Mouse (Mus musculus) heart, adult 8-10 months (tissue): ENCODE data around the gene Efnb3. TPM values are rescaled to one million over a fixed set of nuclear protein-coding genes. Genes with fewer than 3 reads are reported as not detected.
A peak's percentile ranks its signal among the peaks of the same experiment; 100 is the strongest.
"Not testable (repeated sequence)": the region's sequence is repeated elsewhere in the genome, so short reads cannot be mapped to it uniquely, and the experiment has no call there.

Experiments used
- DNase-seq: peaks from one replicate; pipeline ENCODE4 v3.0.0; 2022; ENCODE audit warnings: low spot score
- total RNA-seq, 4 experiments: library from RNA; stranded (reverse); gene quantifications; 2 replicates each; pipeline ENCODE4 v1.2.4; 2022

Efnb3 gene
- total RNA-seq, 4 experiments from 2014 or later = 105 to 137 (median 128) TPM

GRCm38 (mm10) chr11:69549060-69549656 lies 10.8 kb downstream of the Efnb3 start, which contains the start of gene Dnah2:
Gene Dnah2 (minus strand): TSS chr11:69549110.
- DNase-seq = no peak

- peak; percentile 35 for DNase-seq
These were observed 12.9 kb downstream of the Efnb3 start for GRCm38 (mm10) chr11:69547071-69547470.

DNA sequence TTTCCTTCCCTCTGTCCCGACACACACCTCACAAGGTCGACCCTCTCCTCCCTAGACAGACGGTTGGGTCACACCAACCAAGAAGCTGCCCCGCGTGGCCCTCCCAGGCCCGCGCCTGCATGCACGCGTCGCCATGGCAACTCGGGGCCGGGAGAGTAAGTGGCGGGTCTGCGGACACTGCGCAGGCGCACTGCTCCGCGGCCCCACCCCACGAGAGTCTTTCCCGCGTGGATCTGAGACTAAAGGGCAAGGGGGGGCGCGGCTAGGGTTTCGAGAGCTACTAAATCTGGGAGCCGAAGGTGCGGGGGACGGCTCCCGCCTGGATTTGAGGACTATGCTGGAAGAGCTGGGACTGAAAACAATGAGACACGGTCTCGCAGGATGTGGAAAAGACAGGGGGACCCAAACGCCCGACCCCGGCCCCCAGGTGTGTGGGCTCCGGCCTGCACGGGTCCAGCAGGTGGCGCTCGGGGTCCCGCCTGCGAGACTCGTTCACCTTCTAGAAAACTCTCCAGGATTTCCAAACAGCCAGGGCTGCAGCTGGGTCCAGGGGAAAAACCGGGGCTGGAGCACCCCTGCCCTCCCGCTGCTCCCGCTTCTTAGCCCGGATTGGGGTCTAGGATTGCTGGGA lies 13.5 kb downstream of the Efnb3 start:
- DNase-seq = peak; percentile 64

DNA sequence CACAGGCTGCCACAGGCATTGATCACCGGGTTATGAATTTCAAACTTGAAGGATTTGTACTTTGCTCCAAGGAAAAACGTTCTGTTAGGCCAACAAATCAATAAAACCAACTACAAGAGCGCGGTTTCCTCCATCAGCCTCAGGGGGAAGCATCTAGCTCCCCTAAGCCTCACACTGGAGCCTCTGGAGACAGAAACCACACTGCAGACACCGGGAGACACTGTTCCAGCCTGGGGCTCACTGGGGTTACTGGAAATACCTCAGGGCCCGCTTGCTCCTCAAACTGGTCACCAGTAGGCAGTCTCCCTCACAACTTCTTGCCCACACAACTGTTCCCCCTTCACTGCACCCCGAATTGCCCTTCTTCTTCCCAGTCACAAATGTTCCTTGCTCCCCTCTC lies 14.0 kb downstream of the Efnb3 start:
- DNase-seq = no peak

- DNase-seq = no peak
These were observed 16.4 kb downstream of the Efnb3 start for GRCm38 (mm10) chr11:69543598-69543997.

DNA sequence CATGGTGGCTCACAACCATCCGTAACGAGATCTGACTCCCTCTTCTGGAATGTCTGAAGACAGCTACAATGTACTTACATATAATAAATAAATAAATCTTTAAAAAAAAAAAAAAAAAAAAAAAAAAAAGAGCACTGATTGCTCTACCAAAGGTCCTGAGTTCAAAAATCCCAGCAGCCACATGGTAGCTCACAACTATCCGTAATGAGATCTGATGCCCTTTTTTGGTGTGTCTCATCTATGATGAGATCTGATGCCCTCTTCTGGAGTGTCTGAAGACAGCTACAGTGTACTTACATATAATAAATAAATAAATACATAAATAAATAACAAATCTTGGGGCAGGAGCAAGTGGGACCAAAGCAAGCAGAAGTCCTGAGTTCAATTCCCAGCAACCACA lies 18.3 kb downstream of the Efnb3 start:
- not testable (repeated sequence) for DNase-seq

- no peak for DNase-seq
These were observed 19.3 kb downstream of the Efnb3 start for GRCm38 (mm10) chr11:69540700-69541099.

- no peak for DNase-seq
These were observed 25.0 kb downstream of the Efnb3 start for GRCm38 (mm10) chr11:69534990-69535389.

DNA sequence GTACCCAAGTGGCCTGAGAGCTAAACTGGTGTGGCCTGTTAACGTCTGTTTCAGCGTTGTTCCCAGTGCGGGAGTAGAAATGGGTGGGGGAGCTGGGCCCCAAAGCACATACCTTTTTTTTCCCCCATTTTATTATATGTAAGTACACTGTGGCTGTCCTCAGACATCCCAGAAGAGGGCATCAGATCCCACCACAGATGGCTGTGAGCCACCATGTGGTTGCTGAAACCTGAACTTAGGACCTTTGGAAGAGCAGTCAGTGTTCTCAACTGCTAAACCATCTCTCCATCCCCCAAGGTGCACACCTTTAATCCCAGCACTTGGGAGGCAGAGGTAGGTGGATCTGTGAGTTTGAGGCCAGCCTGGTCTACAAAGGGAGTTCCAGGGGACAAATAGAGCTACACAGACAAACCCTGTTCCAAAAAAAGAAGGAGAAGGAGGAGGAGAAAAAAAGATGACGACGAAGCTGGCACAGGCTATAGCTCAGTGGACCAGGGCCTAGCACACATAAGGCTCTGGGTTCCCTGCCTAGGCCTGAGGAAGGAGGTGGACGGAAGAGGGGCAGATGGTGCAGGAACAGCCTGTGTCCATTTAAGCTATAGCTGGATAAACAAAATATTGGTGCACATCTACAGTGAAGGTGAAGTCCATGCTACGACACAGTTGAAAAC lies 27.4 kb downstream of the Efnb3 start:
- DNase-seq = no peak

GRCm38 (mm10) chr11:69530755-69531154 lies 29.2 kb downstream of the Efnb3 start:
- DNase-seq = not testable (repeated sequence)

- DNase-seq = not testable (repeated sequence)
These were observed 29.7 kb downstream of the Efnb3 start for GRCm38 (mm10) chr11:69530281-69530680.

DNA sequence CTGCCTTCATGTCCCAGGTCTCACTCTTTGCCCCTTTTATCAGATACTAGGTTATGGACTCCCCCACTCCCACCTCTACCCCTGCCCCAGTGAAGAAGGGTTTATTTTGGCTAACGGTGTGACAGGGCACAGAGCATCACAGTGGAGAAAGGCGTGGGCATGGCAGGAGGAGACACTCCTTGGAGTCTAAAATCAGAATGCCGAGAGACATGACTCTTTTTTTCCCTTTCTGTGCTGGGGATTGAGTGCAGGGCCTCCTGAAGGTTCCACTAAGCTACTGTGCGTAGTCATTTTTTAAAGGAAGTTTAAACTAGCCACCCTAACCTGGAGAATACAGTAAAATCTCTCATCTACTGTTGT lies 32.0 kb downstream of the Efnb3 start:
- no peak for DNase-seq

DNA sequence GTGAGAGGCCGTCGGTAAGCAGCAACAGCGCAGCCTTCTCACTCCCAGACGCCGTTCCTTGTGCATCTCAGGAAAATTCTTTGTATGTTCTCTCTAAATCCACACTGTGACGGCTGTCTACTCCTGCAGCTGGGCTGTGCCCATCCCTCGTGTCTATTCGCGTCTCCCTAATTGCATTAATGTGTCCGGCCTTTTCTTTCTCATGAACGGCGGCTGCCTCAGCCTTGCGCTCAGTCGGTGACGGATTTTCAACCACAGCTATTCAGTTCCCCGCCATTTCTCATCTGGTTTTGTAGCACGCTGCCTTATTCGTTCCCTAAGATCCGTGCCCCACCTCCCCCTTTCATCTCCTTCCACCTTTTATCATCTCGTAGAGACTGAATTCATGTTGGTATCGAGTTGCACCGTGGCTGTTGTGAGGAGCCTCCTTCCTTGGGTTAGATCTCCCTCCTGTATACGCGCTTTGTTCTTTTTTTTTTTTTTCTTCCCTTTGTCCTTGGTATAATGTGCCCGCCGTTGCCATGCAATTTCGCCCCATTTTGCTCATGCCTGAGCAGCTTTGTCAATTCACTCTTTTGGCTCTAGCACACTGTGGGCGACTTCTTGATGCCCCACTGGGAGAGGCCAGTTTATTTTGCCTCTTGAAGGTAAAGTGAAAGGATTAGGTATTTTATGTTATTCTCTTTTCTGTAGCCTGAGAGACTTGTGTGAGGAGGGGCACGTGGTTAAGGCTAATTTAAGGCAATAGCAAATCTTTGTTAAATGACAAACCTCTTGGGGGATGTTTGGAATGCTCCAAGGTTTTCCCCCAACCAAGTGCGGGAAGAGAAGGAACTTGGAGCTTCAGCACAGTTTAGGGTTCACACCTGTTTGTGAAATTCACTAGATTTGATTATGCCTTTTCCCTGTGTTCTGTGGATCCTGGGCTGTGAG lies 32.6 kb downstream of the Efnb3 start:
- DNase-seq = no peak

GRCm38 (mm10) chr11:69526631-69527030 lies 33.4 kb downstream of the Efnb3 start:
- DNase-seq = no peak

DNA sequence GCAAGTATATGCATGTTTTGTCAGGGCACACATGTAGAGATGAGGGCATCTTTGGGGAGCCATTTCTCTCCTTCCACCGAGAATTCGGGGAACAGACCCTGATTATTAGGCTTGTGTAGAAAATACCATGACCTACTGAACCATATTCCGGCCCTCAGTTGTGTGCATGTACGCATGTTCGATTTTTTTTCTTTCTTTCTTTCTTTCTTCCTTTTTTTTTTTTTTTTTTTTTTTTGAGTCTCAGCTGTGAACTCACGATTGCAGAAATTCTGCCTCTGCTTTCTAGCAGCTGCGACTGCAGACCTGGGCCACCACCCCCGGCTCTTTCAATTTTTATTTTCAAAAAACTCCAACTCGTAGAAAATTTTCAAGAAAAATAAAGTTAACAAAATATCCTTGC lies 34.3 kb downstream of the Efnb3 start:
- DNase-seq = no peak

- no peak for DNase-seq
These were observed 36.4 kb downstream of the Efnb3 start for GRCm38 (mm10) chr11:69523651-69524050.

DNA sequence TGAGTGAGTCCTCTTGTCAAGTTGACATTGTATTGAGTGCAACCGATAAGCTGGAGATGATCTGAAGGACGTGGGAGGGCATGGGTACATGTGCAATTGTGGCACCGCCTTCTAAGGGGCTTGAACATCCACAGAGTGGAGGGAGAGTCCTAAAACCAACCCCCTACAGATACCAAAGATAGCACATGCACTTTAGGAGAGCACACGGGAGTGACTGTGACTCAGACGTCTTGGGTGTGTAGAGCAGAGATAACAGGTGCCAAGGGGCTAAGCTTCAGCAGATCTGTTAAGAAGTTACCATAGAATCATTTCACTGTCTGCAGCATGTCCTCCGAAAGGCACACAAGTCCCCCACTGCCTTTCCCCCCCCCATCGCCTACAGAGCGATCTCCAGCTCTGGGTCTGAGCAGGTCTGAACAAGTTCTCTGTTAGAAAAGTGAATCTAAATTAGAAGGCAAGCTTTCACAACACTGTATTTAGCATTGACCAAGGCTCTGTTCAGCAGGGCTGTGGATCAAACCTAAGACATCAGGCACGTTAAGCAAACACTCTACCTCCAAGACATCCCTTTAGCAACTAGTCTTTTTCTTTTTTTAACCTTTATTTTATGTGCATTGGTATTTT lies 38.4 kb downstream of the Efnb3 start:
- no peak for DNase-seq

GRCm38 (mm10) chr11:69519976-69520375 lies 40.0 kb downstream of the Efnb3 start:
- no peak for DNase-seq

DNA sequence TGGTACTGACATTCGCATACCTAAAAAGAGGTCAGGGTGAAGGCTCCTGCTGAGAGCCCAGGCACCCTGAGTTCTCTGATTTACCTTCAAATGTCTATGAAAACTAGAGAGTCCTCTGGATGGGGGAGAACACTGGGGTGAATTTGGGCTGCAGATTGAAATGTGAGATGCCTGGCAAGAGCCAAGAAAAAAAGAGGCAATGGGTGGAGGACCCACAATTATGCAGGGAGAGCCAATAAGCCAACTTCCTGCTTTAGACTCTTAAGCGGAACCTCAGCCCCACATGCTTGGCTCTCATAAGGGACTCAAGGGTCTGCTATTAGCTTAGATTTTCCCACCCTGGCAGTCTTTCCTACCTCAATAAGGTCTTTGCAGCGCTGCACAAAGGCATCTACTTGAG lies 43.3 kb downstream of the Efnb3 start:
- DNase-seq = no peak

DNA sequence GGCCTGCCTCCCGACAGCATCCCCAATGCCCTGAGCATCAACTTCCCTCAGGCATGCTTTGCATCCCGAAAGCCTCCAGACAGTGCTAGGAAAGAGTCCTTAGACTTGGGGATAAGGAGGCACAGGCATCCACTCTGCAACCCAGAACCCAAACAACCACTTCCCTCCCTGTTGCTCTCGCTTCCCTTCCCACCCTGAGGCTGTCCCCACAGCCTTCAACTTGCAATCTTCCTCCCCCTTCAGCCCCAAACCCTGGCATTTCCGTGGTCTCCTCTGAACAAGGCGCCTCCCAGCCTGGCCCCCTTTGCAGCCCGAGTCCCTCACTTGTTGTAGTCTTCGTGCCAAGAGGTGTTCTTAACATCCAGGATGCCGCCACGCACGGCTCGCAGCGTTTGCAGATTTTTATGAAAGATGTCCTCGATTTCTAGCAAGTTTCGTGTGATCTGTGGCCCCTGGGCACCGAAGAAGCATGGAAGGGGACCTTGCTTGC lies 43.8 kb downstream of the Efnb3 start:
- no peak for DNase-seq

- peak; percentile 57 for DNase-seq
These were observed 46.2 kb downstream of the Efnb3 start for GRCm38 (mm10) chr11:69513840-69514239.
